Mouse (Mus musculus): ENCODE measurements around the gene Pex19.

- TF ChIP-seq CTCF (IDR thresholded peaks at IDR 0.05; ENCODE audit: low read depth, low read length) (no peak), TAL1 (conservative IDR thresholded peaks at IDR 0.05; ENCODE audit: low read depth, low read length) (no peak), GATA1 (IDR thresholded peaks at IDR 0.05; ENCODE audit: borderline replicate concordance, low read length) (no peak)
Measured at GRCm38 (mm10) chr1:172129780-172130179, 3.2 kb downstream of the Pex19 start.

All from G1E (cell line).